Mouse (Mus musculus) layer of hippocampus, adult 8-10 months (tissue): ENCODE measurements around the gene Olfr1178. TPM values are rescaled to one million over a fixed set of nuclear protein-coding genes. Genes with fewer than 3 reads are reported as not detected.

ENCODE experiments used
- DNase-seq, 2 experiments: peaks; one replicate each; pipeline ENCODE4 v3.0.0; 2022; ENCODE audit warnings: low spot score in 2 of 2
- total RNA-seq, 4 experiments: library from RNA; stranded (reverse); gene quantifications; 2 replicates each; pipeline ENCODE4 v1.2.4; 2022

Olfr1178 gene
- not detected for total RNA-seq

- no peak for DNase-seq
These were observed at the start of gene Olfr1178 for GRCm38 (mm10) chr2:88386762-88387161. Olfr1178 (plus strand) TSS chr2:88387062.

GRCm38 (mm10) chr2:88346392-88346791 lies 40.5 kb upstream of the Olfr1178 start, which contains the start of gene Olfr1177-ps:
Olfr1177-ps (minus strand) TSS chr2:88346492.
- no peak for DNase-seq

DNA sequence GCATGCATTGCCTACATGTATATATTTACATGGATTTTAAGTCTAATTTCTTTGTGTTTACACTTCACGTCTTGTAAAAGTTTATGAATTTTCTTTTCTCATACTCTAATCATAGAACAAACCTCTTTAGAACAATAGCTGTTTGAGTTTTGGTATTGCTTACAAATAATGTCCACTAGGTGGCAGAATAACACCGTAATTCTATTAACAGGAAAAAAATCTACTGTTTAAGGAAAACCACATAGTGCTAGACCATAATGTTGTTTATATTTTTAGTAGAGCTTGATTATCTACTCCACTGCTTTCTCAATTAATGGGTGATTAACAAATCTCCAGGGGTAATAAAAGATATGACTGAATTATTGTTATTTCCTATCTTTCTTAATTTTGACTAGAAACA lies 30.6 kb upstream of the Olfr1178 start:
- DNase-seq, result no peak

GRCm38 (mm10) chr2:88406353-88406752 lies 19.5 kb downstream of the Olfr1178 start, which contains the start of gene Olfr1179:
Olfr1179 (minus strand) TSS chr2:88406453.
- no peak for DNase-seq

- DNase-seq, result no peak
These were observed 32.2 kb downstream of the Olfr1178 start, which contains the start of gene Olfr1180 for GRCm38 (mm10) chr2:88419051-88419450. Olfr1180 (minus strand) TSS chr2:88419151.

DNA sequence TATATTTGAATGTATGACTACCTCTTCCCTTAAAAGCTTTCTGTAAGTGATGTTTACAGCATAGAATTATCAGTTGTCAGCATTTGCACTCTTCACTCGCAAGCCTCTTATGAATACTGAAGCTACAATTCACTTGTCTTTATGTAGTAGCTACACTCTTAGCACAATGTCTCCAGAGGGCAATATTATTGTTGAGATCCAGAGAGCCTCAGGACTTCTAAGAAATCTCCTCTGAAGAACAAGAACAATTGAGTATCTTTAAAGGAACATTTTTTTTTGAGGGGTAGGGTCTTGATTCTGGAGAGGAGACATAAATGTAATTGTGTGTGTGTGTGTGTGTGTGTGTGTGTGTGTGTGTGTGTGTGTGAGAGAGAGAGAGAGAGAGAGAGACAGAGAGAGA lies 39.2 kb downstream of the Olfr1178 start, which contains the start of gene Olfr1181:
Gene Olfr1181 (minus strand): TSS at position 101 of the 400 bp plus-strand sequence.
- no peak for DNase-seq

- DNase-seq, result no peak
These were observed 62.2 kb downstream of the Olfr1178 start, which contains the start of gene Gm13757 for GRCm38 (mm10) chr2:88449031-88449430. Gm13757 (minus strand) TSS chr2:88449131.

Other genes starting within 250 kb of the Olfr1178 start
- not detected for gene Olfr1167, start 231.9 kb upstream of the Olfr1178 start, total RNA-seq
- gene Olfr1168, start 205.2 kb upstream of the Olfr1178 start, total RNA-seq, result not detected
- not detected for gene Olfr1170, start 158.7 kb upstream of the Olfr1178 start, total RNA-seq
- not detected for gene Olfr1173, start 107.2 kb upstream of the Olfr1178 start, total RNA-seq
- not detected for gene Olfr1174-ps, start 71.9 kb upstream of the Olfr1178 start, total RNA-seq
- gene Olfr1175-ps, start 59.8 kb upstream of the Olfr1178 start, total RNA-seq, result not detected
- not detected for gene Olfr1176, start 50.3 kb upstream of the Olfr1178 start, total RNA-seq
- not detected for gene Olfr1177-ps, start 40.6 kb upstream of the Olfr1178 start, total RNA-seq
- gene Olfr1179, start 19.4 kb downstream of the Olfr1178 start, total RNA-seq, result not detected
- gene Olfr1180, start 32.1 kb downstream of the Olfr1178 start, total RNA-seq, result not detected
- gene Olfr1181, start 39.1 kb downstream of the Olfr1178 start, total RNA-seq, result not detected
- not detected for gene Gm13757, start 62.1 kb downstream of the Olfr1178 start, total RNA-seq
- gene Olfr1183, start 67.8 kb downstream of the Olfr1178 start, total RNA-seq, result not detected
- not detected for gene Olfr1184, start 96.5 kb downstream of the Olfr1178 start, total RNA-seq
- not detected for gene Olfr1185-ps1, start 106.3 kb downstream of the Olfr1178 start, total RNA-seq
- gene Olfr1186, start 131.5 kb downstream of the Olfr1178 start, total RNA-seq, result not detected
- not detected for gene Olfr1188, start 169.9 kb downstream of the Olfr1178 start, total RNA-seq
- not detected for gene Olfr1189, start 199.4 kb downstream of the Olfr1178 start, total RNA-seq